Mouse (Mus musculus): ENCODE measurements around the gene Gm49321.

The Gm49321 gene

DNA sequence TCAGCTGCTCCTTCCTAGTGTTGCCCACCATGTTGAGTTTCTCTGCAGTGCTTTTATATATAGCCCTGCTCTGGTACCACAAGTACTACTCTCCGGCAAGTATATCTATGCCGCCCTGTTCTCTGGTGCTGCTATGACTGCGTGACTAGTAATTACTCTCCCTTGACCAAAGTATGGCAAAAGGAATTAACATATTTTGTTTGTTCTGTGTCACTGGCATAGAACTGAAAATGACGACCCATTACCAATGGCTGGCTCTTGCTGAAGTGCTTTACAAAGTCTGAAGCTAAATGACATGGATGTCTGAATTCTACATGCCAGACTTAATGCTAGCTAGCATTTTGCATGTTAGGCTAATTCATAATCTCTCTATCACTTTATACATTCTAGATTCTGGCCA is 11.0 kb downstream of the Gm49321 start:
- whole genome bisulfite sequencing: 82% methylated on average over 4 of the region's 4 CpGs

GRCm38 (mm10) chr12:73949318-73950058 is 12.0 kb downstream of the Gm49321 start:
- WGBS: 8% methylated on average over 46 of the region's 46 CpGs

- WGBS: 3% methylated on average over 15 of the region's 15 CpGs
Measured at GRCm38 (mm10) chr12:73952879-73953278, 15.4 kb downstream of the Gm49321 start.

GRCm38 (mm10) chr12:73953420-73954186 is 16.1 kb downstream of the Gm49321 start:
- 64% methylated on average over 14 of the region's 14 CpGs for WGBS

DNA sequence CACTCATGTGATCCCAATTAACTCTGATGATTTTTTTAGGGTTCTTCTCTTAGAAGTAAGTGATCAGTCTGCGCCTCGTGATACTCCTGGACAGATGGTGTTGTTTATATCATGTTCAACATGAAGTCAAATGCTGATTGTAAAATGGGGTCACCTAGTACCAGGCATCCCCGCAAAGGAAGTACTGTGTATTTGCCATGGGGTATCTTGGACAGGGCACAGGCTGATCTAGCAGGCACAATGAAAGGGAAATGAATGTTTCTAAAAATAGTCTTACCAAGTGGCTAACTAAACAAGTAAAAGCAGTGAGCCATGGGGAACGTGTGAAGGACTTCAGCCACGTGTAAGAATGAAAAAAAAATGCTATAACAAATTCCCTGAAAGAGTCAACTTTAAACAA is 17.3 kb downstream of the Gm49321 start:
- WGBS: 46% methylated on average over 5 of the region's 5 CpGs

DNA sequence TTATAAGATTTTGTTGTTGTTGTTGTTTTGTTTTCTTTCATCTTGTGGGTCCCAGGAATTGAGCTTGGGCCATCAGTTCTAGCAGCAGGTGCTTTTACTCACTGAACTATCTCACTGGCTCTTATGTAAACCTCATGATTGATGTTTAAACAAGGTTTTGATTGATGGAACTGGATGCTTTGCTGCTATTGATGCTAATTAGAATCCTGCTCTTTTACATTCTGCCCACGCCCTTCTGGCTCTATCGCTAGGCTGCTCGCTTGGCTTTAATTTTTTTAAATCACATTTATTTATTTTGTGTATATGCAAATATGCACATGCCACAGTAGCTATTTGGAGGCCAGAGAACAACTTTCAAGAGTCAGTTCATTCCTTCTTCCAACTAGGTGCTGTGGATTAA is 20.2 kb downstream of the Gm49321 start:
- WGBS: 69% methylated on average over 3 of the region's 3 CpGs

- 86% methylated on average over 2 of the region's 2 CpGs for WGBS
Measured at GRCm38 (mm10) chr12:73958830-73959229, 21.4 kb downstream of the Gm49321 start.

GRCm38 (mm10) chr12:73964291-73965281 is 27.1 kb downstream of the Gm49321 start, which contains the start of gene Snapc1:
Snapc1 (plus strand) TSS chr12:73964481.
- under 1% methylated on average over 60 of the region's 60 CpGs for WGBS

DNA sequence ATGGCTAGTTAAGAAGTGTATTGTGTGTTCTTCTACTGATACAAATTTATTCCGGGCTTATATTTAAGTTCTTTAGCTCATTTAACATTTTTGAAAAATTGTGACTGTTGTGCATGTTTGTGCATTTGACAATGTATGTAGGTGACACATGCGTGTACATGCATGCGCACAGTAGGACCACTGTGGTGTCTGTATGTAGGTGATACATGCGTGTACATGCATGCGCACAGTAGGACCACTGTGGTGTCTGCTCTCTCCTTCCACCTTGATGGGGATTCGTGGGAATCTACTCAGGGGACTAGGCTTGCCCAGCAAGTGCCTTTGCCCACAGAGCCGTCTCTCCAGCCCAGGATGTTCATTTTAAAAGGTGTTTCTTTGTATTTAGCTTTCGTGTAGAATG is 31.7 kb downstream of the Gm49321 start:
- WGBS: 97% methylated on average over 8 of the region's 8 CpGs

GRCm38 (mm10) chr12:73974584-73974983 is 37.1 kb downstream of the Gm49321 start:
- 96% methylated on average over 6 of the region's 6 CpGs for WGBS

- WGBS: 89% methylated on average over 3 of the region's 3 CpGs
Measured at GRCm38 (mm10) chr12:73978144-73978543, 40.7 kb downstream of the Gm49321 start.

- WGBS: 91% methylated on average over 5 of the region's 5 CpGs
Measured at GRCm38 (mm10) chr12:73979667-73980066, 42.2 kb downstream of the Gm49321 start.

GRCm38 (mm10) chr12:73982533-73982932 is 45.1 kb downstream of the Gm49321 start:
- WGBS: 21% methylated on average over 14 of the region's 14 CpGs

- WGBS: 81% methylated on average over 7 of the region's 7 CpGs
Measured at GRCm38 (mm10) chr12:73986299-73986698, 48.8 kb downstream of the Gm49321 start.

GRCm38 (mm10) chr12:73988393-73989008 is 51.0 kb downstream of the Gm49321 start:
- WGBS: 86% methylated on average over 4 of the region's 4 CpGs

DNA sequence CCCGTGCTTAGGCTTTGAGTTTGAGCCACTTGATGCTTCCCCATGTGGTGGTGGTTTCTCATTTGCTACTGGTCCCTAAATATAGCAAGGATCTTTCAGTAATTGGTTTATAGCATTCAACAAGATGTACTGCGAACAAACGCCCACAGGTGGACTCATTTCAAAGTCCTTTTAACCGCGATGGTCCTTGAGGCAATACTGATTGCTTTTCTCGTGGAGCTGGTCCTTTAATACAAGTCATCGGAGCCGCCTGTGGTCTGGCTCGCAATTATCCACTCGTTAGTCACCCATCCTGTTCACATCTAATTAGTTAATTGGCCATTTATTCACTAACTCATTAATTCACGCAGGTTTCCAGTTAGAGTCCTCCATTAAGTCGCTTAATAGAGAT is 59.4 kb downstream of the Gm49321 start:
- WGBS: 19% methylated on average over 12 of the region's 12 CpGs

GRCm38 (mm10) chr12:73997297-73998127 is 60.1 kb downstream of the Gm49321 start, which contains the start of gene Syt16:
Syt16 (plus strand) TSS chr12:73997661.
- 2% methylated on average over 67 of the region's 67 CpGs for WGBS

DNA sequence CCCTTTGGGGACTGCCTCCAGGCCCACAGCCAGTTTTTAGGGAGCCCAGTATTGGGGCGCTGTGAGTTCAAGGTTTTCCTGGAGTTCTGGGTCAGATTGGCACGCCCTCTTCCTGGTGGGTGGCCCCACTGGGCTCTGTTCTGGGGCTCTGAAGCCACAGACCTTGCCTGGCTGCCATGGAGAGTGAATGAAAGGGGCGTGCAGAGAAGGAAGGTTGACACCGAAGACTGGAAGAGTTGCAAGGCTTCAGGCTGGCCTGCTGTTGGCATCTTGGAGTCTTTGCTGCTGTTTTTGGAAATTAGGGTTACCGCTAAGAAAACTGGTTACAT is 60.6 kb downstream of the Gm49321 start:
- WGBS: 17% methylated on average over 5 of the region's 5 CpGs

DNA sequence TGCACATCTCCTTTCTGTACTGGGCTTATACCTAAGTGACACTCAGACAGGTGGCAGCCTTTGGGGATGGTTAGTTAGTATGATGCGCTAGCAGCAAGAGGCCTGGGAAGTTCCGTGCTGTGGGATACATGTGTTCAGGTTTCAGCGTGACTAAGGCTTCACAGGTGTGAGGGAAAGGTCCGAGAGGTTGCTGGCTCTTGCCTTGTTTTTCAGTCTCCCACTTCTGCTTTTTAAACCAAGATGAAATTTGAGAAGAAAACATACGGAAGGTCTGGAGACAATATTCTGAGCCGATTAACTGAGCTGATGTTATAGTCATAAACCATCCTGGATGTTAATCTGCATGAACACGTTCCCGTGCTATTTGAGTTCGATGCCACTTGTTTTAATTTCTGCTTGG is 65.0 kb downstream of the Gm49321 start:
- WGBS: 65% methylated on average over 9 of the region's 9 CpGs

GRCm38 (mm10) chr12:74009448-74009911 is 72.0 kb downstream of the Gm49321 start:
- 8% methylated on average over 8 of the region's 8 CpGs for WGBS

All from cerebral cortex, adult 2 months (tissue).